Mouse (Mus musculus): ENCODE measurements around the gene Csnk1e. TPM values are rescaled to one million over a fixed set of nuclear protein-coding genes. Genes with fewer than 3 reads are reported as not detected.
A peak's percentile ranks its signal among the peaks of the same experiment; 100 is the strongest.
"Not testable (repeated sequence)": the region's sequence is repeated elsewhere in the genome, so short reads cannot be mapped to it uniquely, and the experiment has no call there.

Gene Csnk1e
- polyA plus RNA-seq, 1 experiment from 2014 or later = 58.0 TPM

DNA sequence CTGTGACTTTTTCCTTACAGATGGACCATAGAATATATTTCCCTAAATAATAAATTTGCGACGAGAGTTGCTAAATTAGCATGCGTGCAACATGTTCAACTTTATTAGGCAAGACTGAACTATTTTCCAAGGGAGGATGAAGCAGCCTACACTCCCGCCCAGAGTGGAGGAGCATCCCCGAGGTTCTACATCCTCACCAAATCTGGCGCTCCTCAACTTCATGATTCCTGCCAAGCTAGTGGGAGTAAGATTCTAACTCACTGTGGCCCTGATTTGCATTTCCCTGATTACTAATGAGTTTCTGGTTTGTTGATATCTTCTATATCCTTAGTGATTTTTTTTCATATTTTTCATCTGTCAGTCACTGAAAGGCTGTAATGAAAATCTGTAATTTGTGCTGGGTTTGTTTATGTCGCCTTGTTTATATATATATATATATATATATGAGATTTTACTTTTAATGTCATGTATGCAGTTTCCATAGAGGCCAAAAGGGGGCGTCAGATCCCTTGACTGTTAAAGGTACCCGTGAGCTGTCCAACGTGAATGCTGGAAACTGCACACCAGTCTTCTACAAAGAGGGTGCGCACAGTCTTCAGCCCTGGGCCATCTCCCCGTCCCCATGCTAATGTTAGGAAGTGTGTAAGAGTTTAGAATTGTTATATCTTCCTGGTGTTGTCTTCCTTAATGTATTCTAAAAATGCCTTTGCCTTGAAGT, 18.4 kb upstream of the Csnk1e start:
- H3K27me3 ChIP-seq (ENCODE audit: control insufficient read depth, insufficient read depth, low read depth, low read length) = no peaks in the 10 kb centered on the region
- H3K9ac ChIP-seq (ENCODE audit: low read length) = no peak overlapping the region
- H3K27ac ChIP-seq (ENCODE audit: low read length) = no peak overlapping the region
- no peaks in the 10 kb centered on the region for H3K9me3 ChIP-seq (ENCODE audit: control insufficient read depth, low read length)
- H3K36me3 ChIP-seq (ENCODE audit: control insufficient read depth, insufficient read depth, low read length) = no peaks in the 10 kb centered on the region
- H3K4me2 ChIP-seq (ENCODE audit: low read depth, low read length) = no peak overlapping the region
- no peak for ATAC-seq (ENCODE audit: low read depth)
- no peaks in the 10 kb centered on the region for H3K4me1 ChIP-seq (replicated peaks; ENCODE audit: control insufficient read depth, insufficient read depth, low read length)
- 51% methylated on average over 12 of the region's 12 CpGs for WGBS
- no peak overlapping the region for H3K4me3 ChIP-seq (ENCODE audit: low read length)

DNA sequence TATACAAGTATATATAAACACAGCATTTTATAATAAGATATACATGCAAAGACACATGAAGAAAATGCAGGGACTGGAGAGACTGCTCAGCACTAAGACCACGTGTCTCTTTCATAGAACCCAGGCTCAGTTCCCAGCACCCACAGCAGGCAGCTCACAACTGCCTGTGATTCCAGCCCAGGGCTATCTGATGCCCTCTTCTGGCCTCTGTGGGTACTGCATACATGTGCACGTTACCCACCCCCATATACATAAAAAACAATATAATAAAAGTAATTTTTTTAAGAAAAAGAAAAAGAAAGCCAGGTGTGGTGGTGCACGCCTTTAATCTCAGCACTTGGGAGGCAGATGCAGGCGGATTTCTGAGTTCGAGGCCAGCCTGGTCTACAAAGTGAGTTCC, 17.7 kb upstream of the Csnk1e start:
- no peaks in the 10 kb centered on the region for H3K36me3 ChIP-seq (ENCODE audit: control insufficient read depth, insufficient read depth, low read length)
- no peak overlapping the region for H3K9ac ChIP-seq (ENCODE audit: low read length)
- H3K4me1 ChIP-seq (replicated peaks; ENCODE audit: control insufficient read depth, insufficient read depth, low read length) = no peaks in the 10 kb centered on the region
- WGBS = 80% methylated on average over 5 of the region's 5 CpGs
- H3K9me3 ChIP-seq (ENCODE audit: control insufficient read depth, low read length) = no peaks in the 10 kb centered on the region
- no peak overlapping the region for H3K27ac ChIP-seq (ENCODE audit: low read length)
- no peak overlapping the region for H3K4me3 ChIP-seq (ENCODE audit: low read length)
- H3K27me3 ChIP-seq (ENCODE audit: control insufficient read depth, insufficient read depth, low read depth, low read length) = no peaks in the 10 kb centered on the region
- ATAC-seq (ENCODE audit: low read depth) = no peak
- H3K4me2 ChIP-seq (ENCODE audit: low read depth, low read length) = no peak overlapping the region

DNA sequence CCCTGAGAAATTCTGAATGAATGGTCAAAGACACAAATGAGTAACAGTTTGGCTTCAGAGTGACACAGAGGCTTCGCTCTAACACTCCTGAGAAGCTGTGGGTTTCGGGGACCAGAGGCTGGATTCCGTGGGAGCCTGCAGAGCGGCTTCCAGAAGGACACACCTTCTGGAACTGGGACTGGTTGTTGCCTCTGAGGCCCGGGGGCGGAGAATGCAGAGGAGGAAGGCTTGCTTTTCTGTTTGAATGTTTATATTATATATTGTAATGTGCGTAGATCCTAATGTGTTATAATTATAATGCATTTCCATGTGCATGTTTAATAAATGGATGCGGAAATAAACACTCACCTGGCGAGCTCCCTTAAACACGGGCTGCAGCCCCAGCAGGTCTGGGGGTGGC, 15.7 kb upstream of the Csnk1e start:
- Histone ChIP-seq H3K27ac (ENCODE audit: low read length) (no peak overlapping the region), H3K9me3 (ENCODE audit: control insufficient read depth, low read length) (no peaks in the 10 kb centered on the region), H3K9ac (ENCODE audit: low read length) (no peak overlapping the region), H3K4me1 (replicated peaks; ENCODE audit: control insufficient read depth, insufficient read depth, low read length) (no peaks in the 10 kb centered on the region), H3K4me2 (ENCODE audit: low read depth, low read length) (peak overlapping the region; percentile 41), H3K4me3 (ENCODE audit: low read length) (peak overlapping the region; percentile 29), H3K36me3 (ENCODE audit: control insufficient read depth, insufficient read depth, low read length) (no peaks in the 10 kb centered on the region), H3K27me3 (ENCODE audit: control insufficient read depth, insufficient read depth, low read depth, low read length) (no peaks in the 10 kb centered on the region)
- no peak for ATAC-seq (ENCODE audit: low read depth)
- WGBS = 33% methylated on average over 10 of the region's 10 CpGs

DNA sequence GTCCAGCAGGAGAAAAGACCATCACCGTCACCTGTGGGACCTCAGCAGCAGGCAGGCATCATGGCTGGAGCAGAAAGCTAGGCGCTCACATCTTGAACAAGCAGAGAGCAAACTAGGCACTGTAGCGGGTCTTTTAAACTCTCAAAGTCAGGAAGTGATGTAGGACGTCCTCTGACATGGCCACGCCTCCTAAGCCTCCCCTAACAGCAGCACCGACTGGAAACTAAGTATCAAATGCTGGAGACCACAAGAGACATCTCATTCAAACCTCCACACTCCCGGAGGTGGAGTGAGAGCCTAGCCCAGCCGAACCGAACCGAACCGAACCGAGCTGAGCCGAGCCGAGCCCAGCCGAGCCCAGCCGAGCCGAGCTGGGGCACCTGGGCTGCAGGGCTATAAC, 15.2 kb upstream of the Csnk1e start:
- Histone ChIP-seq H3K27ac (ENCODE audit: low read length) (no peak overlapping the region), H3K36me3 (ENCODE audit: control insufficient read depth, insufficient read depth, low read length) (no peaks in the 10 kb centered on the region), H3K9me3 (ENCODE audit: control insufficient read depth, low read length) (no peaks in the 10 kb centered on the region), H3K9ac (ENCODE audit: low read length) (no peak overlapping the region), H3K4me1 (replicated peaks; ENCODE audit: control insufficient read depth, insufficient read depth, low read length) (no peaks in the 10 kb centered on the region), H3K4me3 (ENCODE audit: low read length) (peak overlapping the region; percentile 29), H3K27me3 (ENCODE audit: control insufficient read depth, insufficient read depth, low read depth, low read length) (no peaks in the 10 kb centered on the region), H3K4me2 (ENCODE audit: low read depth, low read length) (peak overlapping the region; percentile 41)
- 17% methylated on average over 17 of the region's 17 CpGs for WGBS
- ATAC-seq (ENCODE audit: low read depth) = no peak

DNA sequence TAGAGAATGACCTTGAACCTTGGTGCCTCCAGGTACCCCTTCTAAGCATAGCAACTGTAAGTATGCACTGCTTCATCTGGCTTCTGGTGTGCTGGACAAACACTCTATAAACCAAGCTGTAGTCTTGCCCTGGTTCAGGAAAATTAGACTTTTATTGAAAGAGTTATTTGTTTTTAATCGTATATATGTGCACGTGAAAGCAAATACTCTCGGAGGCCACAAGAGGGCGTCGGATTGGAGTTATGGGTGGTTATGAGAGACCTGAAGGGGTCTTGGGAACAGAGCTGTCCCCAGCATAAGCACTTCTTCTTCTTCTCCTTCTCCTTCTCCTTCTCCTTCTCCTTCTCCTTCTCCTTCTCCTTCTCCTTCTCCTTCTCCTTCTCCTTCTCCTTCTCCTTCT, 14.2 kb upstream of the Csnk1e start:
- 65% methylated on average over 5 of the region's 5 CpGs for WGBS
- H3K4me2 ChIP-seq (ENCODE audit: low read depth, low read length) = no peak overlapping the region
- H3K27ac ChIP-seq (ENCODE audit: low read length) = no peak overlapping the region
- no peak for ATAC-seq (ENCODE audit: low read depth)
- no peak overlapping the region for H3K4me3 ChIP-seq (ENCODE audit: low read length)
- no peaks in the 10 kb centered on the region for H3K36me3 ChIP-seq (ENCODE audit: control insufficient read depth, insufficient read depth, low read length)
- no peaks in the 10 kb centered on the region for H3K9me3 ChIP-seq (ENCODE audit: control insufficient read depth, low read length)
- H3K27me3 ChIP-seq (ENCODE audit: control insufficient read depth, insufficient read depth, low read depth, low read length) = no peaks in the 10 kb centered on the region
- no peak overlapping the region for H3K9ac ChIP-seq (ENCODE audit: low read length)
- peaks cover 2% of the 10 kb centered on the region; the same call in 1 of the 2 replicates for H3K4me1 ChIP-seq (replicated peaks; ENCODE audit: control insufficient read depth, insufficient read depth, low read length)

DNA sequence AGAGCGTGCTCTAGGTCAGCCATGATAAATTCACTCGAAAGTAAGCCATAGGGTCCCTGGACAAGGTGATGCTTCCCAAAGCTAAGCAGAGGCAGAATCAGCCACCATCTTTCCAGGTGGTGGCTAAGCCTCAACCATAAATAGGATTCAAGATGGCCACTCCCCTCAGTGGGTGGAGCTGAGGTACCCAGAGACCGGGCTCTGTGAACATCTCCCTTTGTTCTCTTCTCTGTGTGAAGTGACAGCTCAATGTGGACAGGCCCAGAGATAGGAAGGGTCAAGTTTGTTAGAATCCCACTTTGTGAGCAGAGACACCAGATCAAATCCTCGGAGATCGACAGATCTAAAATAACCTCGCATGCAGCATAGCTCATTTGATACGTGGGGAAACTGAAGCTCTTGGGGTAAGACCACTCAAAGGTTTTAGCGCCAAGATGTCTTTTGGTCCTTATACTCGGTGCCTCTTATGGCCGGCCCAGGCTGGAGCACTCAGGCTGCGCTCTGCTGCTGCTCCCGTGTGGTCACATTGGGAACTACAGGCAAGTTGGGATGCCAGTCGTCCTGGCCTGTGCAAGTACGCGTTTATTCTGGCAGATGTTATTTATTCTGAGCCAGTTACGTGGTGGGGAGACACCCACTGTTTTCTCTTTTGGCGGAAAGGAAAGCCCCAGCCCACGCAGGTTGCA, 11.4 kb upstream of the Csnk1e start:
- no peaks in the 10 kb centered on the region for H3K9me3 ChIP-seq (ENCODE audit: control insufficient read depth, low read length)
- no peak overlapping the region for H3K27ac ChIP-seq (ENCODE audit: low read length)
- H3K9ac ChIP-seq (ENCODE audit: low read length) = no peak overlapping the region
- peak; percentile 81 for ATAC-seq (ENCODE audit: low read depth)
- peaks cover 6% of the 10 kb centered on the region for H3K4me1 ChIP-seq (replicated peaks; ENCODE audit: control insufficient read depth, insufficient read depth, low read length)
- no peaks in the 10 kb centered on the region; the same call in 1 of the 2 replicates for H3K27me3 ChIP-seq (ENCODE audit: control insufficient read depth, insufficient read depth, low read depth, low read length)
- no peaks in the 10 kb centered on the region for H3K36me3 ChIP-seq (ENCODE audit: control insufficient read depth, insufficient read depth, low read length)
- WGBS = 6% methylated on average over 18 of the region's 18 CpGs
- H3K4me3 ChIP-seq (ENCODE audit: low read length) = no peak overlapping the region
- no peak overlapping the region for H3K4me2 ChIP-seq (ENCODE audit: low read depth, low read length)

DNA sequence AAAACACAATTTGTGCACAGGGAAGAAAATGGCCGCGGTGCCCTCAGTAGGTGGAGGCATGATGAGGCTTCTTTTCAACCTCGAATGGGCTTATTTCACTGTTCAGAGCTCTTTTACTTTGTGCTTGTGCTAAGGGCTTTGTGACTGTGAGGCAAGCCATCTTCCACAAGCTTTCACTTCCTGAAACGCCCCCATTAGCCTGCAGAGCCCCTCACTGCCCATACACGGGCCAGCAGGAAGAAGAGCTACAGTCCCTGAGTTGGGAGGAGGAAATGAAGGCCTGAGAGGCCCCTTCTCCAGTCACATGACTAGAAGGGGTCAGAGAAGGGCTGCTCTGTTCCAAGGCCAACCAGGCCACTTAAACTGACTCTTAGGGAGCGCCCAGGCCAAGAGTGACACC, 1.2 kb upstream of the Csnk1e start:
- H3K4me2 ChIP-seq (ENCODE audit: low read depth, low read length) = no peak overlapping the region
- 58% methylated on average over 6 of the region's 6 CpGs for WGBS
- no peaks in the 10 kb centered on the region for H3K36me3 ChIP-seq (ENCODE audit: control insufficient read depth, insufficient read depth, low read length)
- H3K9ac ChIP-seq (ENCODE audit: low read length) = no peak overlapping the region
- peak; percentile 39 for ATAC-seq (ENCODE audit: low read depth)
- peaks cover 15% of the 10 kb centered on the region; the same call in 1 of the 2 replicates for H3K4me1 ChIP-seq (replicated peaks; ENCODE audit: control insufficient read depth, insufficient read depth, low read length)
- no peaks in the 10 kb centered on the region for H3K9me3 ChIP-seq (ENCODE audit: control insufficient read depth, low read length)
- H3K4me3 ChIP-seq (ENCODE audit: low read length) = no peak overlapping the region
- H3K27me3 ChIP-seq (ENCODE audit: control insufficient read depth, insufficient read depth, low read depth, low read length) = no peaks in the 10 kb centered on the region; the same call in 1 of the 2 replicates
- peak overlapping the region; percentile 63 for H3K27ac ChIP-seq (ENCODE audit: low read length)

DNA sequence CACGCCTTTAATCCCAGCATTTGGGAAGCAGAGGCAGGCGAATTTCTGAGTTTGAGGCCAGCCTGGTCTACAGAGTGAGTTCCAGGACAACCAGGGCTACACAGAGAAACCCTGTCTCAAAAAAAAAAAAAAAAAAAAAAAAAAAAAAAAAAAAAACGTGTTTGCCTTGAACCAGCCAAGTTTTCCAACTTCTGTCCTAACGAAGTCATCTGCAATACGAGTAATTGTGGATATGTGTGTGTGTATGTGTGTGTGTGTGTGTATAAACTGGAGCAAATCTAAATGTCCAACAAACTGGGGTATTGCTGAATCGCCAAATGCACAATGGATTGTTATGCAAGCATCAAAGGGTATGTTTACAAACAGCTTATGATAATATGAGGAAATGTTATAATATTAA, 738 bp upstream of the Csnk1e start:
- H3K27me3 ChIP-seq (ENCODE audit: control insufficient read depth, insufficient read depth, low read depth, low read length); H3K4me2 ChIP-seq (ENCODE audit: low read depth, low read length); ATAC-seq (ENCODE audit: low read depth); H3K4me3 ChIP-seq (ENCODE audit: low read length); H3K36me3 ChIP-seq (ENCODE audit: control insufficient read depth, insufficient read depth, low read length); H3K9me3 ChIP-seq (ENCODE audit: control insufficient read depth, low read length); H3K9ac ChIP-seq (ENCODE audit: low read length): not testable (repeated sequence)
- 42% methylated on average over 6 of the region's 6 CpGs for WGBS
- Histone ChIP-seq H3K4me1 (replicated peaks; ENCODE audit: control insufficient read depth, insufficient read depth, low read length) (peaks cover 15% of the 10 kb centered on the region; the same call in 1 of the 2 replicates), H3K27ac (ENCODE audit: low read length) (peak overlapping the region; percentile 63; the same call in 1 of the 2 replicates)

DNA sequence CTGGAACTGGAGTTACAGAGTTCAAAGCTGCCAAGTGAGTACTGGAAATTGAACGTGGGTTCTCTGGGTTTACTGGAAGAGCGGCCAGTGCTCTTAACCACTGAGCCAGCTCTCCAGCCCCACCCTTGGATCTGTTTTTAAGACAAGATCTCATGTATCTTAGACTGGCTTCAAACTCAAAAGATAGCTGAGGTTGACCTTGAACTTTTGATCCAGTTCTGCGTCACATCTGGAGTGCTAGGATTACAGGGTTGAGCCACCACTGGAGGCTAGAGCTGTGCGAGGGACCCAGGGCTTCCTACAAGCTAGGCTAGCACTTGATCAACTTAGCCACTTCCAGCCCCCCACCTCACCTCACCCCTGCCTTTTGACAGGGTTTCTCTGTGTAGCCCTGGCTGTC, 1.5 kb downstream of the Csnk1e start:
- Histone ChIP-seq H3K4me3 (ENCODE audit: low read length) (no peak overlapping the region), H3K36me3 (ENCODE audit: control insufficient read depth, insufficient read depth, low read length) (no peaks in the 10 kb centered on the region), H3K4me2 (ENCODE audit: low read depth, low read length) (no peak overlapping the region), H3K9me3 (ENCODE audit: control insufficient read depth, low read length) (no peaks in the 10 kb centered on the region), H3K27me3 (ENCODE audit: control insufficient read depth, insufficient read depth, low read depth, low read length) (no peaks in the 10 kb centered on the region), H3K9ac (ENCODE audit: low read length) (no peak overlapping the region), H3K27ac (ENCODE audit: low read length) (no peak overlapping the region), H3K4me1 (replicated peaks; ENCODE audit: control insufficient read depth, insufficient read depth, low read length) (peaks cover 15% of the 10 kb centered on the region; the same call in 1 of the 2 replicates)
- no peak for ATAC-seq (ENCODE audit: low read depth)
- 76% methylated on average over 4 of the region's 4 CpGs for WGBS
